10 mouse cellular contexts compared by ENCODE assay signal in genomic region chr16:88542488-88542887, GRCm38 (mm10). TPM values are rescaled to one million over a fixed set of nuclear protein-coding genes. Genes with fewer than 3 reads are reported as not detected.
DNase-seq lines count a peak whose midpoint lies in the region; ATAC-seq lines count a peak whose summit lies in the region.
"Had no signal": no experiment of that assay in that cellular context is flagged by ENCODE, and none has a peak within 500 bp of the region (broad histone marks: within the 10 kb centered on the region; RNA-seq: fewer than 3 reads in every experiment).

No protein-coding gene starts in this region.

- peak; percentile 3 for DNase-seq in CD4-positive, CD25-positive, alpha-beta regulatory T cell, adult 2 months (ENCODE audit: low read depth, low spot score)
- DNase-seq in left cerebral cortex, adult 18-20 months (ENCODE audit: low spot score in 2 of 2) = peak; percentile 5 to 23
- no peak for DNase-seq in left cerebral cortex, adult 8-10 months (ENCODE audit: low spot score in 2 of 2)
- DNase-seq in R1 (ENCODE audit: low read depth, low spot score) = peak; percentile 58
- peak; percentile 51 to 65 for DNase-seq in kidney, postnatal 36 days
- no peak for DNase-seq in gastrocnemius, adult 18-20 months (ENCODE audit: low spot score)
- no peak for DNase-seq in T-cell, adult 2 months (ENCODE audit: low spot score)

- no peak for ATAC-seq in CD4-positive, CD25-positive, alpha-beta regulatory T cell, adult 4 months

RNA-seq across cellular contexts. Expression of gene Cldn8, which starts 20.5 kb away (rescaled TPM):
- polyA plus RNA-seq in CD4-positive, CD25-positive, alpha-beta regulatory T cell, adult 4 months (2017; shearing (Covaris generic)) = not detected
- not detected for total RNA-seq in left cerebral cortex, adult 18-20 months (2021)
- total RNA-seq in left cerebral cortex, adult 8-10 months (2022) = not detected
- total RNA-seq in gastrocnemius, adult 18-20 months (2021) = not detected
- total RNA-seq: common myeloid progenitor, adult 5-6 weeks; layer of hippocampus, postnatal 14 days had no signal

RNA-seq across cellular contexts. Expression of gene Cldn17, which starts 35.7 kb away (rescaled TPM):
- not detected for polyA plus RNA-seq in CD4-positive, CD25-positive, alpha-beta regulatory T cell, adult 4 months (2017; shearing (Covaris generic))
- total RNA-seq in left cerebral cortex, adult 18-20 months (2021) = not detected
- total RNA-seq in left cerebral cortex, adult 8-10 months (2022) = not detected
- total RNA-seq in gastrocnemius, adult 18-20 months (2021) = not detected
- total RNA-seq: common myeloid progenitor, adult 5-6 weeks; layer of hippocampus, postnatal 14 days had no signal

Comparison
In these comparisons a context has a peak if more than half of its experiments do, and no peak if none do; other contexts are left out.
1. DNase-seq: peak in CD4-positive, CD25-positive, alpha-beta regulatory T cell, adult 2 months (single experiment), left cerebral cortex, adult 18-20 months (2 of 2), R1 (single experiment) and kidney, postnatal 36 days (2 of 2); none in left cerebral cortex, adult 8-10 months (0 of 2), gastrocnemius, adult 18-20 months (single experiment) and T-cell, adult 2 months (single experiment).